ENCODE assay signal across 18 mouse cellular contexts in the genomic region with DNA sequence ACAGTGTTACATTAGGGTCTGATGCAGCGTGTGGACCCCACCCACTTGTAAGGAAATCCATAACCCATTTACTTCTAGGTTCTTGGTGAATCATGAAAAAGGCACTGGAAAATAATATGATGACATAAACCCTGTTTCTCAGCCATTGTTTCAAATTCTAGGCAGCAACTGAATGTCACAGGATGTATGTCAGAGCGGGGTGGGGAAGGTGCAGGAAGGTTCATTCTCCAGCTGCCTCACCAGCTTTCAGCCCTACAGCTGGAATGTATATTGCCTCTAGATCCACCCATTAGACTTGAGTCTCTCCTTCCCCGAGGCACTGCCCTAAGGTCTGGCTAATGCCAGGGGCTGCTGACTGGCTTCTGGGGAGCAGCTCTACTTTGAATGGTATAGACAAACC.
DNase-seq lines count a peak whose midpoint lies in the region; ATAC-seq and TF ChIP-seq lines count a peak whose summit lies in the region.
"Had no signal": no experiment of that assay in that cellular context is flagged by ENCODE, and none has a peak within 500 bp of the region (broad histone marks: within the 10 kb centered on the region; RNA-seq: fewer than 3 reads in every experiment).

No protein-coding gene starts in this region.

- H3K9me3 ChIP-seq in heart, embryonic 11.5 days (replicated peaks; ENCODE audit: control insufficient read depth, low read length) = no peaks in the 10 kb centered on the region
- H3K9me3 ChIP-seq in midbrain, embryonic 15.5 days = no peaks in the 10 kb centered on the region
- H3K9me3 ChIP-seq: hindbrain, embryonic 15.5 days; midbrain, embryonic 12.5 days had no signal

- H3K27ac ChIP-seq in heart, embryonic 11.5 days (ENCODE audit: low read depth, low read length) = no peak overlapping the region
- peak overlapping the region; percentile 16; the same call in 1 of the 2 replicates for H3K27ac ChIP-seq in kidney, adult 2 months (ENCODE audit: insufficient read depth, low read depth, low read length)
- H3K27ac ChIP-seq in midbrain, embryonic 15.5 days = no peak overlapping the region
- H3K27ac ChIP-seq: hindbrain, embryonic 15.5 days; liver, embryonic 14.5 days; macrophage; midbrain, embryonic 12.5 days had no signal

- WGBS in heart, embryonic 11.5 days (ENCODE audit: insufficient replicate concordance) = 74% methylated on average over 3 of the region's 3 CpGs
- WGBS in kidney, adult 2 months = 74% methylated on average over 3 of the region's 3 CpGs
- 87% methylated on average over 3 of the region's 3 CpGs for WGBS in midbrain, embryonic 15.5 days

- no peaks in the 10 kb centered on the region for H3K27me3 ChIP-seq in heart, embryonic 11.5 days (ENCODE audit: control insufficient read depth, insufficient read depth, low read length)
- H3K27me3 ChIP-seq in kidney, adult 2 months (replicated peaks; ENCODE audit: control insufficient read depth, insufficient read depth, low read length) = no peaks in the 10 kb centered on the region
- no peaks in the 10 kb centered on the region for H3K27me3 ChIP-seq in midbrain, embryonic 15.5 days (replicated peaks)
- H3K27me3 ChIP-seq: hindbrain, embryonic 15.5 days; midbrain, embryonic 12.5 days had no signal

- no peak for TF ChIP-seq POLR2A in kidney, adult 2 months (IDR thresholded peaks at IDR 0.05; ENCODE audit: low read depth, low read length)

- peak; percentile 90 for DNase-seq in heart, adult 11 months
- no peak for DNase-seq in kidney, adult 2 months
- no peak for DNase-seq in kidney, adult 18-20 months
- DNase-seq in thymus, postnatal 14 days = peak; percentile 23
- DNase-seq in thymus, postnatal 25 days = no peak
- no peak for DNase-seq in adrenal gland, postnatal 25 days
- DNase-seq: adrenal gland, adult 8-10 months; cerebellum, adult 9-10 months; kidney, postnatal 25 days; layer of hippocampus, postnatal 36 days had no signal

- H3K4me3 ChIP-seq in heart, embryonic 11.5 days (ENCODE audit: low read depth, low read length) = no peak overlapping the region
- H3K4me3 ChIP-seq in kidney, adult 2 months (ENCODE audit: insufficient read depth, low read depth, low read length) = no peak overlapping the region
- no peak overlapping the region for H3K4me3 ChIP-seq in midbrain, embryonic 15.5 days
- H3K4me3 ChIP-seq: hindbrain, embryonic 15.5 days; midbrain, embryonic 12.5 days; myocyte had no signal

- no peak for ATAC-seq in heart, embryonic 11.5 days (replicated peaks; ENCODE audit: insufficient number of reproducible peaks, low FRiP score, low TSS enrichment)
- no peak for ATAC-seq in midbrain, embryonic 15.5 days (replicated peaks)
- ATAC-seq: forebrain, embryonic 14.5 days had no signal

- no peaks in the 10 kb centered on the region for H3K36me3 ChIP-seq in heart, embryonic 11.5 days (ENCODE audit: control insufficient read depth, insufficient read depth, low read length)
- H3K36me3 ChIP-seq in kidney, adult 2 months (ENCODE audit: control insufficient read depth, insufficient read depth, low read length) = no peaks in the 10 kb centered on the region
- no peaks in the 10 kb centered on the region for H3K36me3 ChIP-seq in midbrain, embryonic 15.5 days (replicated peaks)
- H3K36me3 ChIP-seq: hindbrain, embryonic 15.5 days; midbrain, embryonic 12.5 days had no signal

- H3K9ac ChIP-seq in heart, embryonic 11.5 days (ENCODE audit: low read depth, low read length) = no peak overlapping the region
- H3K9ac ChIP-seq in midbrain, embryonic 15.5 days = no peak overlapping the region
- H3K9ac ChIP-seq: hindbrain, embryonic 15.5 days; liver, embryonic 14.5 days; midbrain, embryonic 12.5 days had no signal

- H3K4me2 ChIP-seq in heart, embryonic 11.5 days = no peak overlapping the region
- H3K4me2 ChIP-seq in midbrain, embryonic 15.5 days = no peak overlapping the region
- H3K4me2 ChIP-seq: hindbrain, embryonic 15.5 days; midbrain, embryonic 12.5 days had no signal

- no peaks in the 10 kb centered on the region for H3K4me1 ChIP-seq in heart, embryonic 11.5 days (ENCODE audit: control insufficient read depth, insufficient read depth, low read length)
- peaks cover 4% of the 10 kb centered on the region for H3K4me1 ChIP-seq in kidney, adult 2 months (ENCODE audit: control insufficient read depth, insufficient read depth, low read length)
- no peaks in the 10 kb centered on the region for H3K4me1 ChIP-seq in midbrain, embryonic 15.5 days
- H3K4me1 ChIP-seq: hindbrain, embryonic 15.5 days; midbrain, embryonic 12.5 days had no signal

- TF ChIP-seq CTCF in kidney, adult 2 months (conservative IDR thresholded peaks at IDR 0.05; ENCODE audit: insufficient read depth, insufficient read length, low read depth, low read length) = no peak

Comparison
In these comparisons a context has a peak if more than half of its experiments do, and no peak if none do; other contexts are left out.
1. DNase-seq: peak in heart, adult 11 months (single experiment) and thymus, postnatal 14 days (single experiment); none in kidney, adult 2 months (single experiment), kidney, adult 18-20 months (single experiment), thymus, postnatal 25 days (single experiment) and adrenal gland, postnatal 25 days (single experiment).